Mouse (Mus musculus): ENCODE measurements around the gene Med16. TPM values are rescaled to one million over a fixed set of nuclear protein-coding genes. Genes with fewer than 3 reads are reported as not detected.
A peak's percentile ranks its signal among the peaks of the same experiment; 100 is the strongest.

The Med16 gene
- total RNA-seq, 2 experiments from 2014 or later, result 57.7 to 59.3 TPM

DNA sequence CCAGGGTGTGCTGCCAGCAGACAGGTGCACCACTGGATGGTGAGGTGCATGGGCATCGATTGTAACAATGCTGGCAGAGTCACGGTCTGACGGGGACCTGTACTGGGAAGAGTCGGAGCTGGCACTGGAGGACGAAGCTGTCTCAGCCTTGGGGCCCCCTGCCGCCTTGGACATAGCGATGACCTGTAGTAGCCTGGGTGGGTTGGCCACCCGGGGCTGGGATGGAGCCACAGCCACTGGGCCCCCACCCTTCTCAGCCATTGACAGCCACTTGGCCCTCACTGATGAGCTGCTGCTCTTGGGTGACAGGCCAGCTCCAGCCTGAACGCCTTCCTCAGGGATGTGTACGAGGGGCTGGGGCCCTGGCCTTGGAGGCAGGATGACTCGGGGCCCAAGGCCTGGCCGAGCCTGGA, 43.5 kb downstream of the Med16 start:
- no peak for DNase-seq (ENCODE audit: low spot score in 2 of 2)
- no peak overlapping the region for H3K27ac ChIP-seq
- TF ChIP-seq CTCF (conservative IDR thresholded peaks at IDR 0.05), result no peak
- no peak overlapping the region for H3K4me3 ChIP-seq

DNA sequence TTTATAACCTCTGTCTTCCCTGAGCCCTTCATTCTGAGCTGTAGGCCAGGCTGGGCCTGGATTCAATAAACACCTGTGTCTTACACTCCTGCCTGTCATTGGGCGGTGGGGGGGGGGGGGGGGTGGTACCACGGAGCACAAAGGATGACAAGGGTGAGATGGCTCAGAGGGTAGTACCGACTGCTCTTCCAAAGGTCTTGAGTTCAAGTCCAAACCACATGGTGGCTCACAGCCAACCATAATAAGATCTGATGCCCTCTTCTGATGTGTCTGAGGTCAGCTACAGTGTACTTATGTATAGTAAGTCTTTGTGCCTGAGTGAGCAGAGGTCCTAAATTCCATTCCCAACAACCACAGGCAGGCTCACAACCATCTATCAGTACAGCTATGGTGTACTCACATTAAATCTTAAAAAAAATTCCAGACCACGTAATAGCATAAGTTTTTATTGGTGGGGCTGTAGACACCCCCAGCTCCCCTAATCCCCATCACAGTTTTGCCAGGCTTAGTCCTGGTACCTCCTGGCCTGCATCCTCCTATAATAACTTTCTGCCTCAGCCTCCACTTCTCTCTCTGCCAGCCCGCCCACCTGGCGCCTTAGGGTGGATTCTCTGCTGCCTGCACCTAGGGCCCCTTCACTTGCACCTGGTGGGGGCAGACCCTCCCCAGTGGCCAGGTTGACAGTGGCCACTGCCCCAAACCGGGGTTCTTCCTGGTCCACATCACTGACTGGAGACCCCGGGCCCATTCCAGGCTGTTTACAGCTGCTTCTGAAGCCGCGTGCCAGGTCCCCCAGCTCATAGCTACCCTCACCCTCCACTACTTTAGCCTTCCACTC, 44.2 kb downstream of the Med16 start:
- DNase-seq (ENCODE audit: low spot score in 2 of 2), result no peak
- no peak overlapping the region for H3K4me3 ChIP-seq
- no peak for TF ChIP-seq CTCF (conservative IDR thresholded peaks at IDR 0.05)
- no peak overlapping the region for H3K27ac ChIP-seq

DNA sequence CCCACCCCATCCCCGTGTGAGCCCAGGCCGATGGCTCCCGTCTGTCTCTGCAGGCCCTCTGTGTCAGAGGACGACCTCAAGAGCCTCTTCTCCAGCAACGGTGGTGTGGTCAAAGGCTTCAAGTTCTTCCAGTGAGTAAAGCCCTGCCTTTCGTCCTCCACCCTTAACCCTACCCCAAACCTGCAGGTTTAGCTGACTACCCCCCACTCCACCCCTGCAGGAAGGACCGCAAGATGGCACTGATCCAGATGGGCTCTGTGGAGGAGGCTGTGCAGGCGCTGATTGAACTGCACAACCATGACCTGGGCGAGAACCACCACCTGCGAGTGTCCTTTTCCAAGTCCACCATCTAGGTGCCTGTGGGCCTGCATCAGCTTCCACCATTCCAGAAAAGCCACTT, 45.8 kb downstream of the Med16 start:
- DNase-seq (ENCODE audit: low spot score in 2 of 2), result no peak
- H3K27ac ChIP-seq, result no peak overlapping the region
- no peak for TF ChIP-seq CTCF (conservative IDR thresholded peaks at IDR 0.05)
- H3K4me3 ChIP-seq, result no peak overlapping the region

DNA sequence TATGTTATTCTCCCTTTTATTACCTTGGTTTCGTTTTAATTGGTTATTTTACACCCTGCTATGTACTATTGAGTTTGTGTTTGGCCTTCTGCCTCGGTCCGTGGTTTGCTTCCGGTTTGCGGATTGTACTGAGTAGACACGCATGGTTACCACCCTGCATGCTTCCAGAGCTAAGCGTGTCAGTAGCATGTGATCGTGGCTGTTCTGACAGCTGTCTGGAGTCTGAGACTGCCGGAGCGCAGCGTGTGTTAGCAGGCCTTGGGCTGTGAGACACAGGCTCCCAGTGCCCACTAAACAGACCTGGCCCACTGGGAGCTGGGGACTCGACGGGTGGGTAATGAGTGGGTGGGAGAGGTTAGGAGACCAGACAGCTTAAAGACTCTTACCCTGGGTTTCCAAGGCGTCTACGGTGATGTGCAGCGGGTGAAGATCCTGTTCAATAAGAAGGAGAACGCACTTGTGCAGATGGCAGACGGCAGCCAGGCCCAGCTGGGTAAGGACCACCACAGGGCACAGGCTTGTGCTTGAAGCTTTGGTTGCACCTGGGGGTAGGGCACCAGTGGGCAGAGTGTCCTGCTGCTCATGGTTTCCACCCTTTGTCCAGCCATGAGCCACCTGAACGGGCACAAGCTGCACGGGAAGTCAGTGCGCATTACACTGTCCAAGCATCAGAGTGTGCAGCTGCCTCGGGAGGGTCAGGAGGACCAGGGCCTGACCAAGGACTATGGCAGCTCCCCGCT, 46.5 kb downstream of the Med16 start:
- no peak overlapping the region for H3K27ac ChIP-seq
- H3K4me3 ChIP-seq, result no peak overlapping the region
- TF ChIP-seq CTCF (conservative IDR thresholded peaks at IDR 0.05), result no peak
- no peak for DNase-seq (ENCODE audit: low spot score in 2 of 2)

DNA sequence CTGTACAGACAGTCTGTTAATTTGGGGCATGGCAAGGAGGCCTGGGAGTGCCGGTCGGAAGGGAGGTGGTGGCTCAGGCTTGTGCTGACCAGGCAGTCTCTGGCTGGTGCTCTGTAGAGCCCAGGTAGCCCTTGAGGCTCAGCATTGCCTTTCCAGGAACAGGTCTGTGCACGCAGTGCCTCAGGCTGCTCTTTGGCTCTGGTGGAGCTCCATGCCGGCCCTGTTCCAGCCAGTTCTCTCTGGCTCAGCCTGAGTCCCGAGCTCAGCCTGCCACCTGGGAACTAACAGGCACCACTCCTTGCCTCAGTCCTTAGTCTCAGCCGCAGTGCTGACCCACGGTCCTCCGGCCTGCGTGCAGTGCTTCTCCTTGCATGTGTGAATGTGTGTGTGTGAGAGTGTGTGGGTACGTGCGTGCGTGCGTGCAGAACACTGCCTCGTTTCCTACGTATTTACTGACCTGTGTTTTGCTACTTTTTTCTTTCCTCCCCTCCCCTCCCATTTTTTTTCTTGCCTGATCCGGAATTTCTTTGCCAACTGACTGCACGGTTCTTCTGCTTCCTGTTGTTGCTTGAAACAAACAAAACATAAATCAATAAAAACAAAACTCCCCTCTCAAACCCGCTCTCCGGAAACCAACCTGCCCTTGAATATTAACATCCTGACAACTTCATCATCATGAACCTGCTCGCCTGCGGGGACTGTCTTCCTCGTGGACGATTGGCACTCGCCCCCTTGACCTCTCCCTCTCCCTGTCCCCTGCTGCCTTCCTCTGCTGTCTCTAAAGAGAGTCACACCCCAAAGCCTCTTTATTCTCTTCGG, 47.3 kb downstream of the Med16 start:
- no peak for TF ChIP-seq CTCF (conservative IDR thresholded peaks at IDR 0.05)
- H3K27ac ChIP-seq, result no peak overlapping the region
- no peak for DNase-seq (ENCODE audit: low spot score in 2 of 2)
- no peak overlapping the region for H3K4me3 ChIP-seq

DNA sequence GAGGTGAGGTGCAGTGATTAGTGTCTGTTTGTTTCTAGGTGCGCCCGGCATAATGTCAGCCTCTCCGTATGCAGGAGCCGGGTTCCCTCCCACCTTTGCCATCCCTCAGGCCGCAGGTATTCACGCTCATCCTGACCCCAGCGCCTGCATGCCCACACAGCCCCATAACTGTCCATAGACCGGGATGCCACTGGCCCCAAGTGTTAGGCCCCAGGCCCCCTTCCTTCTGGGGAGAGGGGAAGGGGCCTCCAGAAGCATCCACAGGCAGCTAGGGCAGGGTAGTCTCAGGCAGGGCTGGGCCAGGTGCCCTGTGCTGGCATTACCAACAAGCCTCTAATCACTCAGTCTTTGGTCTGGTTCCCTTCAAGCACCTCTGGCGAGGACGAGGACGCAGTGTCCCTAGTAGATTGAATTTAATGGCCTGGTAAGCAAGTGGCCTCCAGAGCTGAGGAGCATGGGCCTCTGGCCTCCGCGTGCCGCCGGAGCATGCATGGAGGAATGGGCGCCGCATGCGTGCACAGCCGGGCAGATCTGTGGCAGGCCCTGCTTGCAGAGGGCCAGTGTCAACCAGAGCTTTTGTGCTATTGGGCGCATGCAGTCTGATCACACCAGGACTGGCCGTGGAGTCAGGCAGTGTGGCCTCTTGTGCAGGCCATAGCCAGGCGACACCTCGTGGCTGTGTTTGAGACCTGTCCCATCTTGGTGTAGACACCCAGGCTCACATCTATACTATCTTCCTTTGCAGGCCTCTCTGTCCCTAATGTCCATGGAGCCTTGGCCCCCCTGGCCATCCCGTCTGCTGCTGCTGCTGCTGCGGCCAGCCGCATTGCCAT, 48.4 kb downstream of the Med16 start:
- DNase-seq (ENCODE audit: low spot score in 2 of 2), result no peak
- no peak for TF ChIP-seq CTCF (conservative IDR thresholded peaks at IDR 0.05)
- H3K4me3 ChIP-seq, result no peak overlapping the region
- H3K27ac ChIP-seq, result no peak overlapping the region

DNA sequence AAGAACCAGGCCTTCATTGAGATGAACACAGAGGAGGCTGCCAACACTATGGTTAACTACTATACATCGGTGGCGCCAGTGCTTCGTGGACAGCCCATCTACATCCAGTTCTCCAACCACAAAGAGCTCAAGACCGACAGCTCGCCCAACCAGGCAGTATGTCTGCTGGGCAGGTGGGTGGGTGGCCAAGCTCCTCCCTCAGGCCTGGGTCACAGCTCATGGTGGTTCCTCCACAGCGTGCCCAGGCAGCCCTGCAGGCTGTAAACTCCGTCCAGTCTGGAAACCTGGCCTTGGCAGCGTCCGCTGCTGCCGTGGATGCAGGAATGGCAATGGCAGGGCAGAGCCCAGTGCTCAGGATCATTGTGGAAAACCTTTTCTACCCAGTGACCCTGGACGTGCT, 49.6 kb downstream of the Med16 start:
- peak overlapping the region; percentile 100; the same call in 1 of the 2 replicates for H3K27ac ChIP-seq

DNA sequence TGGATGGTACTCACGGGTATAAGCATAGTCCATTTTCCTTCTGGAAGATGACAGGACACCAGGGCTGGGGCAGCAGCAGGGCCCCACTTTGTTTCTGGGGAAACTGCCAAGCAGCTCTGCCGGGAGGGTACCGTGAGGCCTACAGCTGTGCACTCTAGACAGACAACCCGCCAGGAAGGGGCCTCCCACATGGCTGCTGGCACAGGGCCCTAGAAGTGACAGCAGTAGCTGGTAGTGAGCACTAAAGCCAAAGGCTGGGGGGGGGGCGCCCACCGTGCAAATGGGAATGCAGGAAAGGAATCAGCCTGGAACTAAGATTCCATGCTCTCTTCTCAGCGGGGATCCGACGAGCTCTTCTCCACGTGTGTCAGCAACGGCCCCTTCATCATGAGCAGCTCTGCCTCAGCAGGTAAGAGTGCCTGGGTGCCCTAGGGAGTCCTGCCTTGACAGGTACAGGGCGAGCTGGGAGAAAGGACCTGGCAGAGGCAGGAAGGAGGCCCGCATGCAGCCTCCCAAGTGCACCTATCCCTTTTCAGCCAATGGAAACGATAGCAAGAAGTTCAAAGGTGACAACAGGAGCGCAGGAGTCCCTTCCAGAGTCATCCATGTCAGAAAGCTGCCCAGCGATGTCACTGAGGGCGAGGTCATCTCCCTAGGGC, 50.2 kb downstream of the Med16 start:
- peak; percentile 75 to 82 for DNase-seq (ENCODE audit: low spot score in 2 of 2)
- peak overlapping the region; percentile 100 for H3K27ac ChIP-seq
- peak overlapping the region; percentile 100; the same call in 1 of the 2 replicates for H3K4me3 ChIP-seq
- TF ChIP-seq CTCF (conservative IDR thresholded peaks at IDR 0.05), result no peak

More for the DNA sequence above, 49.6 kb downstream of the Med16 start:
- DNase-seq (ENCODE audit: low spot score in 2 of 2), result no peak
- no peak overlapping the region; the same call in 1 of the 2 replicates for H3K4me3 ChIP-seq
- no peak for TF ChIP-seq CTCF (conservative IDR thresholded peaks at IDR 0.05)

DNA sequence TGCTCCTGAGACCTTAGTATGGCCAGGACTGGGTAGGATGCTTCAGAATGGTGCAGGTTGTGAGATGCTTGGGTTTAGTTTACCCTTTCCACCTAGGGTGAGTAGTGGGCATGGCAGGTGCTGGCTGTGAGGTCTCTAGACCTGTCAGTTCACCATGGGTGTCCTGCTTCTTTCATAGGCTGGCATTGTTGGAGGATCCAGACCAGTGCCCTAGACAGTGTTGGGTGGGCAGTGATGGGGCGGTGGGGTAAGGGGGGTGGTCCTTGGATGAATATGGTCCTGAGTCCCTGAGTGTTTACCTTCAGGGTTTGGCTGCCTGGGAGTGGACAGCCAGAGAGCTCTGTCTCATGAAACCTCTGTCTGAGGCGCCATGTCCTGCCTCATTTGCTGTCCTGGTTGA, 50.8 kb downstream of the Med16 start:
- Histone ChIP-seq H3K27ac (peak overlapping the region; percentile 100), H3K4me3 (peak overlapping the region; percentile 100; the same call in 1 of the 2 replicates)
- no peak for TF ChIP-seq CTCF (conservative IDR thresholded peaks at IDR 0.05)
- DNase-seq (ENCODE audit: low spot score in 2 of 2), result no peak

DNA sequence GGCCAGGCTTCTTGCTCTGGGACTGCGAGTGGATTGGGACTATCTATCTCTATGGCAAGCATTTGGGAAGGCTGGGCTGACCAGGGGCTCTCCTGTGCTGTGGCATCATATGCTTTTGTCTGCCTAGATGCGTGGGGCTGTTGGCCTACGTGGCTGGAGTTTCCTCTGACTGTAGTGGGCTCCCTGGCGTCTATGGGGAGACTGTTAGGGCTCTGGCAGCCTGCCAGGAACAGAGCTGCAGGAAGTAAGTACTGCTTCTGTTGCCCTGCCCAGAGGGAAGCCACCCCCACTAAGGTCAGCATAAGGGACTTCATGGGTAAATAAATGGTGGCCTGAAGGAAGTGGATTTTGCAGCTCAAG, 51.3 kb downstream of the Med16 start:
- DNase-seq (ENCODE audit: low spot score in 2 of 2), result no peak
- no peak for TF ChIP-seq CTCF (conservative IDR thresholded peaks at IDR 0.05)
- Histone ChIP-seq H3K4me3 (peak overlapping the region; percentile 100), H3K27ac (peak overlapping the region; percentile 100)

DNA sequence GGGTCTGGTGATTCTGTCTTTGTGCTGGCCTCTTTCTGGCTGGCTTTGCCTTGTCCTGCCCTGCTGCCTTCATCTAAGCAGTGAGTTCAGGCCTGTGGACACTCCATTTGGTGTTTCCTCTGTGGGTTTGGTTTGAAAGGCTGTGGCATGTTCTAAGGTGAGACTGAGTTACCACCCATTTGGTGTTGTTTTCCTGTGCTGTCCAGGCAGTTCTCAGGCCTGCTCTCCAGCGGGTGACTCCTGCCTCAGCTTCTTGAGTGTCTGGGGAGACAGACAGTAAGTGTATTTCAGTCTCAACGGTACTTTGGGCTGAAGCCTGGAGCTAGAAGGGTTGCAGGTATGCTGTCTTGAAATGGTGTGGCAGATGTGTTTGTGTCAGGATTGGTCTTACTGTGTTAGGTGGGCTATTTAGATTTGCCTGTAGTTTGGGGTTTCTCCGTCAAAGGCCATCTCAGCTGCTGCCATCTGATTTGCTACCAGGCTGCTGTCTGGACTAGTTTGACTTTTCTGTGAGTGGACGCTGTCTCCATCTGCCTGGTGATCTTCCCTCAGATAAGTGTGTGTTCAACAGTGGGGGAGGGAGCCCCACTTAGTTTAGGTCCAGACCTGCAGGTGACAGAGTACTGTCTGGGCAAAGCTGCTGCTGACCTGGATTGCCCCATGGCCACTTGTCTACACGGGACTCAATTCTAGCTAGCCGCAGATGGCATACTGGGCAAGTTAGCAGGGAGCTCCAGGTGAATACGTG, 51.8 kb downstream of the Med16 start:
- peak overlapping the region; percentile 100 for H3K4me3 ChIP-seq
- peak overlapping the region; percentile 100 for H3K27ac ChIP-seq
- no peak for TF ChIP-seq CTCF (conservative IDR thresholded peaks at IDR 0.05)
- no peak for DNase-seq (ENCODE audit: low spot score in 2 of 2)
